Mouse (Mus musculus) spleen, adult 2 months (tissue): ENCODE data around the gene Sf1. TPM values are rescaled to one million over a fixed set of nuclear protein-coding genes. Genes with fewer than 3 reads are reported as not detected.

Experiments used
- DNase-seq, 2 experiments: peaks; one replicate each; pipeline versions ENCODE4 v3.0.0 to v3.0.0-alpha.2; 2012 to 2021; ENCODE audit warnings: low spot score in 2 of 2, low read depth in 1 of 2
- H3K27ac ChIP-seq: fragments of 200-500 bp; 2 replicates; pipeline ENCODE4 v1.5.1; 2012; ENCODE audit warnings: low read length, inconsistent platforms; ENCODE audit not compliant: insufficient read depth
- H3K27me3 ChIP-seq: fragments of 200-500 bp; 2 replicates; pipeline ENCODE4 v1.6.1; 2012; ENCODE audit warnings: mild to moderate bottlenecking, moderate library complexity, low read length, inconsistent platforms; ENCODE audit not compliant: control insufficient read depth, insufficient read depth
- H3K36me3 ChIP-seq: fragments of 200-500 bp; 2 replicates; pipeline ENCODE4 v1.6.1; 2012; ENCODE audit warnings: mild to moderate bottlenecking, low read length, inconsistent platforms; ENCODE audit not compliant: control insufficient read depth, insufficient read depth
- H3K4me1 ChIP-seq: fragments of 200-500 bp; 2 replicates; pipeline ENCODE4 v1.6.1; 2011; ENCODE audit warnings: inconsistent platforms; ENCODE audit not compliant: control insufficient read depth, insufficient read depth, insufficient read length
- H3K4me3 ChIP-seq: fragments of 200-500 bp; 2 replicates; pipeline ENCODE4 v1.5.1; 2011; ENCODE audit warnings: mild to moderate bottlenecking, inconsistent platforms; ENCODE audit not compliant: insufficient read depth, insufficient read length; ENCODE audit errors: extremely low read depth
- CTCF ChIP-seq: fragments of 200-500 bp; IDR thresholded peaks from 2 replicates; pipeline ENCODE4 v1.5.1; 2011; ENCODE audit warnings: mild to moderate bottlenecking, inconsistent platforms; ENCODE audit not compliant: insufficient read depth, insufficient read length, insufficient replicate concordance; ENCODE audit errors: extremely low read depth
- POLR2A ChIP-seq: fragments of 200-500 bp; IDR thresholded peaks from 2 replicates; pipeline ENCODE4 v1.6.1; 2011; ENCODE audit warnings: low read depth, low read length, inconsistent platforms
- WGBS: fragments of 180-500 bp; shearing (Covaris S2); methylation state at CpG from one replicate; pipeline ENCODE4 v1.1.7; 2018; 5-methylcytosine and 5-hydroxymethylcytosine counted together
- polyA plus RNA-seq: library from polyadenylated mRNA; depleted of rRNA; stranded (reverse); fragments of >200 nt; gene quantifications from 2 replicates; pipeline ENCODE4 v1.2.3, GENCODE M21; 2012

Sf1 gene
- polyA plus RNA-seq, 1 experiment: 177 TPM

DNA sequence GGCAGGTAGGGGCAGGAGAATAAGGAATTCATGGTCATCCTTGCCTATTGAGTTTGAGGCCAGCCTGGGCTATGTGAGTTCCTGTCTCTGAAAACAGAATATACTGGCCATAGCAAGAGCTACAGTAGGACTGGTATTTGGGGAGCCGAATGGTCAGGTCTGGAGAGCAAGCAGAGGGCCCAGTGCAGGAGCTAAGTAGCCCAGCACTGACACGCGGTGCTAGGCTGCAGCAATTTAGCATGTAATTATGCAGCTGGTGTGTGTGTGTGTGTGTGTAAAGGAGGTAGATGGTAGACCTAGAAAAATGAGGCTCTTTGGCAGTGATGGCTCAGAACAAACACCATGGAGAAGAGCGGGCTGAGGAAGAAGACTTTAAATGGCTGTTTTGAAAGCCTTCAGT is 15.9 kb upstream of the Sf1 start:
- H3K36me3 ChIP-seq: peaks cover 59% of the 10 kb centered on the region
- H3K27me3 ChIP-seq: no peaks in the 10 kb centered on the region
- no peak for DNase-seq
- 94% methylated on average over 4 of the region's 4 CpGs for WGBS
- no peak overlapping the region for H3K27ac ChIP-seq
- no peak overlapping the region for H3K4me3 ChIP-seq
- TF ChIP-seq POLR2A: no peak
- no peak for TF ChIP-seq CTCF
- peaks cover 10% of the 10 kb centered on the region; the same call in 1 of the 2 replicates for H3K4me1 ChIP-seq

DNA sequence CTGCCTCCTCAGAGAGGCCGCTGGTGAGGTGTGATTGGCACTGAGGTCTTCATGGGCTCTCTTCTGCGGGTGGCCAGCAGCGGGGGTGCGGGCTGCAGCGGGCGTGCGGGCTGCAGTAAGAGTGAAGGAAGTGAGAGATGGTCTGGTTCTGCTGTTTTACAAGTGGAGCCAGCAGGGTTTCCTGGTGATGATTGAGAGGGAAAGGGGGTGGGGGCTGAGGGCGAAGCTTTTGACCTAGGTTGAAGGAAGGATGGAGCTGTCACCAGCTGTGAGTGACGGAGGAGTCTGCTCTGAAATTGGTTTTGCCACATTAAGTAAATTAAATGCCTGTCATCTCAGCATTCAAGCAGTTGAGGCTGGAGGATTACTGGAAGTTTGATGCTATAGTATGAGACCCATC is 14.8 kb upstream of the Sf1 start:
- 48% methylated on average over 9 of the region's 9 CpGs for WGBS
- H3K4me1 ChIP-seq: peaks cover 2% of the 10 kb centered on the region; the same call in 1 of the 2 replicates
- no peak overlapping the region for H3K27ac ChIP-seq
- H3K27me3 ChIP-seq: no peaks in the 10 kb centered on the region
- peaks cover 62% of the 10 kb centered on the region for H3K36me3 ChIP-seq
- TF ChIP-seq CTCF (no peak), POLR2A (no peak)
- DNase-seq: no peak
- no peak overlapping the region for H3K4me3 ChIP-seq

GRCm38 (mm10) chr19:6349215-6349983 is 14.1 kb upstream of the Sf1 start:
- H3K4me3 ChIP-seq: no peak overlapping the region
- peaks cover 2% of the 10 kb centered on the region; the same call in 1 of the 2 replicates for H3K4me1 ChIP-seq
- no peaks in the 10 kb centered on the region for H3K27me3 ChIP-seq
- 31% methylated on average over 14 of the region's 14 CpGs for WGBS
- TF ChIP-seq CTCF: no peak
- no peak for TF ChIP-seq POLR2A
- DNase-seq: no peak
- H3K27ac ChIP-seq: no peak overlapping the region
- H3K36me3 ChIP-seq: peaks cover 61% of the 10 kb centered on the region

- Histone ChIP-seq H3K4me3 (no peak overlapping the region), H3K27me3 (no peaks in the 10 kb centered on the region), H3K27ac (no peak overlapping the region), H3K4me1 (peaks cover 2% of the 10 kb centered on the region; the same call in 1 of the 2 replicates), H3K36me3 (peaks cover 44% of the 10 kb centered on the region)
- no peak for DNase-seq
- no peak for TF ChIP-seq CTCF
- TF ChIP-seq POLR2A: no peak
- WGBS: 80% methylated on average over 14 of the region's 14 CpGs
Measured at GRCm38 (mm10) chr19:6351431-6352106, 11.9 kb upstream of the Sf1 start.

DNA sequence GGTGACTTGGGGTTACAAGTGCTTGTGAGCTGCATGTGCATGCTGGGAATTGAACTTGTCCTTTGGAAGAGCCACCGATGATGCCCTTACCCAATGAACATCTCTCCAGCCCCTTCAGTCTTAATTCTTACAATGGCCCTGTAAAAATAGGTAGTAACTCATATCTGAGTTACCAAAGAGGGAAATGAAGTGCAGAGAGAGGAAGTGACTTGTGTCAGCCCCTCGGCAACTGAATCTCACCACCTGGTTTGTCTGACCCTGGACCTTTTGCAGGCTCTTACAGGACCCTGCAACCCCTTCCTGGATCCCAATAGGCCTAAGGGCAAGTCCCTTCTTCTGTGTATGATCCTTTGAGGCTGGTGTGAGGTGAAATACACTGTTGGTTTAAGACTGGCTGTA is 11.4 kb upstream of the Sf1 start:
- Histone ChIP-seq H3K27ac (peak overlapping the region; percentile 15), H3K27me3 (no peaks in the 10 kb centered on the region), H3K4me1 (peaks cover 2% of the 10 kb centered on the region; the same call in 1 of the 2 replicates), H3K4me3 (no peak overlapping the region), H3K36me3 (peaks cover 38% of the 10 kb centered on the region)
- 29% methylated on average over 2 of the region's 2 CpGs for WGBS
- no peak for TF ChIP-seq POLR2A
- TF ChIP-seq CTCF: no peak
- DNase-seq: no peak

- no peaks in the 10 kb centered on the region for H3K27me3 ChIP-seq
- no peak for DNase-seq
- TF ChIP-seq POLR2A: no peak
- no peak for TF ChIP-seq CTCF
- H3K27ac ChIP-seq: no peak overlapping the region
- H3K36me3 ChIP-seq: peaks cover 31% of the 10 kb centered on the region
- H3K4me3 ChIP-seq: no peak overlapping the region
- 93% methylated on average over 7 of the region's 7 CpGs for WGBS
- peaks cover 2% of the 10 kb centered on the region; the same call in 1 of the 2 replicates for H3K4me1 ChIP-seq
Measured at GRCm38 (mm10) chr19:6354030-6354429, 9.5 kb upstream of the Sf1 start.
